Mouse (Mus musculus) megakaryocyte, embryonic 14.5 days (primary cell): ENCODE data around the gene Samd8. TPM values are rescaled to one million over a fixed set of nuclear protein-coding genes. Genes with fewer than 3 reads are reported as not detected.
A peak's percentile ranks its signal among the peaks of the same experiment; 100 is the strongest.

ENCODE experiments used
- H3K27me3 ChIP-seq: replicated peaks from 2 replicates; pipeline ENCODE3; 2012; ENCODE audit warnings: inconsistent platforms
- H3K36me3 ChIP-seq: replicated peaks from 2 replicates; pipeline ENCODE3; 2012; ENCODE audit warnings: low read length, inconsistent platforms, mixed read lengths
- H3K4me1 ChIP-seq: 2 replicates; pipeline ENCODE4 v1.6.1; 2012; ENCODE audit warnings: inconsistent platforms
- H3K4me3 ChIP-seq: replicated peaks from 2 replicates; pipeline ENCODE3; 2012; ENCODE audit warnings: moderate library complexity, mild to moderate bottlenecking, inconsistent platforms
- H3K9me3 ChIP-seq: 2 replicates; pipeline ENCODE4 v1.6.1; 2012; ENCODE audit warnings: inconsistent platforms
- FLI1 ChIP-seq: IDR thresholded peaks from 2 replicates; pipeline ENCODE4 v1.6.1; 2012; ENCODE audit warnings: low read length, inconsistent platforms, mixed read lengths
- GATA1 ChIP-seq: IDR thresholded peaks from 3 replicates; pipeline ENCODE4 v1.6.1; 2012; ENCODE audit warnings: mixed read lengths, low read length, inconsistent platforms, borderline replicate concordance
- polyA plus RNA-seq: library from polyadenylated mRNA; stranded (reverse); fragments of >175 nt; gene quantifications from 2 replicates; pipeline ENCODE4 v1.2.3, GENCODE M21; 2012; ENCODE audit warnings: low replicate concordance; ENCODE audit not compliant: insufficient read depth

Gene Samd8
- polyA plus RNA-seq, 1 experiment: 1.7 TPM

DNA sequence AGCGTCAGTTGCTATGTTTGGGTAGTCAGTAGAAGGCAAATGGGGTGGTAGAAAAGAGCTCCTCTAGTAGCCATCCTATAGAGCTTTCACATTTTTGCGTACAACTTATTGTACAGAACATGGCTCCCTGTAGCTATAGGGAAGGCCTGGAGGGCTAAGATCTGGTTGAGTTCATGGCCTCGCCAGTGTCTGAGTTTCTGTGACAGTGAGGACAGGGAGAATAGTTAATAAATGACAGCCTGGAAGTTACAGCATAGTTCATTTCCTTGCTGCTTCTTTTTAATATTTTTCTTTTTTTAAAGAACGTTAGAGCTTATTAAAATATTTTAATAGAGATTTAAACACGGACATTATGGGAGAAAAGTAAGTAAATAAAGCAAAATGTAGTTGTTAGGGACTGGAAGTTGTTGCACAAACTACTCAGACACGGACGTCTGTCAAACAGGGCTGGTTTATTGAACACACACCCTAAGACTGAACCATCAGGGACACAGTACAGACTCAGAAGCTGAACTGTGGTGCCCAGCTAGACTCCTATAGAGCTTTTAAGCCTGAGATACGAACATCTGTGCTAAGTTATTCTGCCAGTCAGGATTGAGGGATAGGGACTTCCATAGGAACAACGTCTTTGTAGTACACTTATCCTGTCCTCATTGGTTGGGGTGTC lies 40.4 kb downstream of the Samd8 start:
- TF ChIP-seq GATA1 (no peak), FLI1 (no peak)
- H3K4me3 ChIP-seq: no peak overlapping the region
- H3K9me3 ChIP-seq: no peaks in the 10 kb centered on the region
- H3K4me1 ChIP-seq: peaks cover 3% of the 10 kb centered on the region; the same call in 1 of the 2 replicates
- H3K36me3 ChIP-seq: peaks cover 49% of the 10 kb centered on the region
- no peaks in the 10 kb centered on the region for H3K27me3 ChIP-seq

DNA sequence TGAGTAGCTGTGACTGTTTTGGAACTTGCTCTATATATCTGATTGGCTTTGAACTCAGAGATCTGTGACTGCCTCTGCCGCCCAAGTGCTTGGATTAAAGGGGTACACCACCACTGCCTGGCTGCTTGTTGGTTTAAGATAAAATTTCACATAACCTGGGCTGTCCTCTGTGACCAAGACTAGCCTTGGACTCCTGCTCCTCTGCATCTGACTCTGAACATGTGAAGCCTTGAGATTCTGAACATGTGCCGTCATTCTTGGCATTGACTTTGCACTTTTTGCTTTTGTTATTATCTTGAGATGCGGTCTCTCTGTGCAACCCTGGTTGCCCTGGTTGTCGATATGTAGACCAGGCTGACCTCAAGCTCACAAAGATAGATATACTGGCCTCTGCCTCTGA lies 41.4 kb downstream of the Samd8 start:
- peaks cover 46% of the 10 kb centered on the region for H3K36me3 ChIP-seq
- TF ChIP-seq FLI1: no peak
- no peak for TF ChIP-seq GATA1

DNA sequence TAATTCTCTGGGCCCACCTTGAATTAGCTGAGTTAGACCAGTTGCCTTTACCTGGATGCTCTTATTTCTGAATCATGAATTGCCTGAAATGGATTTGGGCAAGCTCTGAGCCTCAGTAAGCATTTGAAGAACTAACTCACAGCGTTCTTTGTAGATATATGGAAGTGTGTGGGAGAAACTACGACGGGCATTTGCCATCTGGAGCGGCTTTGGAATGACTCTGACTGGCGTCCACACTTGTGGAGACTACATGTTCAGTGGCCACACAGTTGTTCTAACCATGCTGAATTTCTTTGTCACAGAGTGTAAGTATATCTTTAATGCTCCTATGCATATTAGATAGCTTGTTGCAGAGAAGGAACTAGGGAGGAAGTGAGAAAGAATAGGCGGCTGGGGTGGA lies 41.9 kb downstream of the Samd8 start:
- Histone ChIP-seq H3K4me3 (no peak overlapping the region), H3K27me3 (no peaks in the 10 kb centered on the region), H3K9me3 (no peaks in the 10 kb centered on the region), H3K4me1 (no peaks in the 10 kb centered on the region; the same call in 1 of the 2 replicates), H3K36me3 (peaks cover 45% of the 10 kb centered on the region)
- TF ChIP-seq FLI1 (no peak), GATA1 (no peak)

More for the DNA sequence above, 41.4 kb downstream of the Samd8 start:
- no peaks in the 10 kb centered on the region for H3K27me3 ChIP-seq
- H3K4me1 ChIP-seq: peaks cover under 1% of the 10 kb centered on the region; the same call in 1 of the 2 replicates
- H3K4me3 ChIP-seq: no peak overlapping the region
- H3K9me3 ChIP-seq: no peaks in the 10 kb centered on the region

DNA sequence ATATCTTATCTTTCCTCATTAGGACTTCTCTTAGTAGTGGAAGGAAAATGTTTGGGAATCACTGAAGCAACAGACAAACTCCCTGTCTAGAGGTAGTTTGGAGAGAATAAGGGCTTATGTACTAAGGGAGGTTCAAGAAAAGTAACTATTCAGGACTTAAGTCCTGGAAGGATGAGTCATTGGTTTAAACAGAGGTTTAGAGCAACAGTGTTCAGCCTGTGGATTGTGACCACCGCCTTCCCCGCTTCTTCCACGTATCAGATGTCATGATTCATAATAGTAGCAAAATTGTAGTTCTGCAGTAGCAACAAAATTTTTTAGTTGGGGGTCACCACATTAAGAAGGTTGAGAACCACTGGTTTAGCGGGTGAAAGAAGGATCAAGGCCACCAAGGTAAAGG lies 50.3 kb downstream of the Samd8 start:
- peaks cover 6% of the 10 kb centered on the region for H3K4me1 ChIP-seq
- no peaks in the 10 kb centered on the region for H3K9me3 ChIP-seq
- peaks cover 7% of the 10 kb centered on the region for H3K36me3 ChIP-seq
- no peak overlapping the region for H3K4me3 ChIP-seq
- H3K27me3 ChIP-seq: no peaks in the 10 kb centered on the region
- TF ChIP-seq FLI1: no peak
- no peak for TF ChIP-seq GATA1

DNA sequence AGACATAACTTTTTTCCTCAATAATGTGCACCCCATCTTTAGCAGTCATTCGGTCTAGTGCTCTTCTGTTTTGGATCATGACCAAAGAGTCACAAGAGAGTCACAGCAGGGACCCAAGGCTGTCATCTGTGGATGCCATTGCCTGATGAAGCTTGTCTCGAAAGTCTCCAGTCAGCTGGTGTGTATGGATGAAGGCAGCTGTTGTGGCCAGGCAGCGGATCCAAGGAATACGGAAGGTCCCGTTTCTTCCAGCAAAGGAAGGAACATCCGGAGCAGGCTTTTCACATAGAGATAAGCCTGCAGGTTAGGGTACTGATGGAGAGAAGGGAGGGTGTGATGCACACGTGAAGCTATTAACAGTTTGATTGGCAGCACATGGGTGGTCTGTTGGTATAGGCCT lies 51.3 kb downstream of the Samd8 start:
- Histone ChIP-seq H3K27me3 (no peaks in the 10 kb centered on the region), H3K4me3 (no peak overlapping the region), H3K4me1 (peaks cover 9% of the 10 kb centered on the region), H3K9me3 (no peaks in the 10 kb centered on the region), H3K36me3 (peaks cover 7% of the 10 kb centered on the region)
- TF ChIP-seq FLI1 (no peak), GATA1 (no peak)

DNA sequence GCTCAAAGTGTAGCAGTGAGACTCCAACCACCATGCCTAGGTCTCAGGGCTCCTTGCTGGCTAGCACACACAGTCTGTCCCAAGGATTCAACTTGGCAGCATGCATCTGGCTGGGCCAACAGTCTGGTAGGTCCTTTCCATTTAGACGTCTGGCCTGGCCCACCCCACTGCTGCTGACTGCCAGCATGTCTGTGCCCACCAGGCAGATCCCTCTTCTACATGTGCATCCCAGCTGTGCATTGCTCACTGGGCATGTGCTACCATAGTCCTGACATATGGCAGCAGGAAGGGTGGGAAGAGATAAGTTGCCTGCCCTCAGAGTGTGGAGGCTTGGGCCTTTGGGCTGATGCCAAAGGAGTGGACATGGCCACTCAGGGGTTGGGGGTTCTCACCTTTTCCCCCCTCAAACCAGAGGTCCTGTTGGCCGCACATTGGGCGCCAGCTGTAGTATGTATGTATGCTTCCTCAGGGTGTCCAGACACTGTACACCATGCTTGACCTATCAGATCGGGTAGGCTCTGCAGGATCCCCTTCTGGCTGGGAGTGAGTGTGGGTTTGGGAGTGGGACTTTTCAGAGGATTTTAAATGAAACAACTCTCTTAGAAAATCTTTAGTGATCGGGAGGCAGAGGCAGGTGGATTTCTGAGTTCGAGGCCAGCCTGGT lies 52.3 kb downstream of the Samd8 start:
- H3K4me3 ChIP-seq: peak overlapping the region; percentile 9
- H3K36me3 ChIP-seq: peaks cover 7% of the 10 kb centered on the region
- H3K4me1 ChIP-seq: peaks cover 17% of the 10 kb centered on the region
- H3K9me3 ChIP-seq: no peaks in the 10 kb centered on the region
- TF ChIP-seq GATA1 (no peak), FLI1 (no peak)
- H3K27me3 ChIP-seq: no peaks in the 10 kb centered on the region

DNA sequence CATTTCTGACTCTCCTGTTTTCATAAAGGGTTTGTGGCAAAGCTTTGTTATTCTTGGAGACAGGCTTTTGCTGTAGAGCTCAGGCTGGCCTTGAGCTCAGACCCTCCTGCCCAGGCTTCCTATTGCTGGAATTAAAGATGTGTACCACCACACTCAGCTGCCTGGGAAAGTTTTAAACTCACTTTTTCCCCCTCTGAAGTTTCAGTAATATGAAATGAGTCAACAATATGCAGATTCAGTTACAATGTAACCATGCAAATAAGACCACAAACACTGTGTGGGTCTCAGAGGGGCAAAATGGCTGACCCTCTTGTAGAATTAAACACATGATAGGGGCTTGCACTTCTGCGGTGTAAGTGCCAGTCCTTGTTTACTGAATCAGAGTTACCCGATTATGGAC lies 55.9 kb downstream of the Samd8 start:
- Histone ChIP-seq H3K4me1 (peaks cover 21% of the 10 kb centered on the region), H3K27me3 (no peaks in the 10 kb centered on the region), H3K9me3 (no peaks in the 10 kb centered on the region), H3K4me3 (no peak overlapping the region), H3K36me3 (peaks cover 4% of the 10 kb centered on the region)
- no peak for TF ChIP-seq FLI1
- no peak for TF ChIP-seq GATA1

DNA sequence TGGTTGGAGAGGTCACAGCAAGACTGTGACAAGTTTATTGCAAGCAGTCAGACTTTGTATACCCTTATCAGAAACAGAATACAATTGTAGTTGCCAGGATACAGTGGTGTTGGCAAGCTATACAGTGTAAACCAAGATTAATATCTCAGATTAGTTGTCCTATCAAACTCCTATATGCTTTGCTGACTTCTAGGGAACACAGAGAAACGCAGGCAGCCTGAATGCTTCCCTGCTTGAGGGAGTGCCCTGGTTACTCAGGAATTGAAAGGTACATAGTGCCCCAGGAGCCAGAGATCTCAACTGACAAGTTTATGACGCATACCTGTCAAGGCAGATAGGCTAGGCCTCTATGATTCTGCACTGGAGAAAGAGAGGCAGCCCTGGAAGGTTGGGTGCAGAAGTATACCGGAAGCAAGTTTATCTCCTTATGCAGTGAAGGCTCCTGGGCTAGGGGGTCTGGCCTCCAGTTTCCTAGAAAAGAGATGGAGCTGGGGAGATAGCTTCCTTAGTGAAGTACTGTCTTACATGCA lies 56.4 kb downstream of the Samd8 start:
- peaks cover 26% of the 10 kb centered on the region for H3K4me1 ChIP-seq
- TF ChIP-seq FLI1 (no peak), GATA1 (no peak)

DNA sequence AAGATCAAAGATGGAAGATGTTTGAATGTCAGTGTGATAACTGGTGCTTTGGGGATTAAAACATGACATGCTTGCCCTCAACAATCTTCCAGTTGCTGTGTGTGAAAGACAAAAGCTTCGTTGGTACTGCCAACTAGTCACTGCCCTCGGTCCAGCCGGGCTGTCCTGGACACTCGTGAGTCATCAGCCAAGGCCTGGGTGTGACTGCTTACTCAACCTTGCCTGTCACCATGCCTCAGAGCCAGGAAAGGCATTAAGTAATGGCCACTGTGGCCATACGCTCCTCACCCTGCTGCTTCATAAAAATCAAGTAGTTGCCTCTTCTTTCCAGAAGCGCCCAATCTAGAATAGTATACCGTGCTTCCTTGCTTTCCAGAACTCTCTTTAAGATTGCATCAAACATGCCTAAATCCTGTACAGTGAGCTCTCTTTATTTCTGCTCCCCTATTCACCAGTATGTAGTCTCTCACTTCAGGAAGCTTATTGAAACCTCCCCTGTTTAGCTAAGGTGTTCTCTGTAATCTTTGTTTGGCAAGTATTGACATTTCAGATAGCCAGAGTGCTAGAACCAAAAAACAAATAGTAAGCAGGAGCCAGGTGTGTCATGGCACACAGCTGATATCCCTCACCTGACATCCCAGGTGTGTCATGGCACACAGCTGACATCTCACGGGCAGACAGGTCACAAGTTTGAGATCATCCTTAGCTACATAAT lies 58.0 kb downstream of the Samd8 start:
- Histone ChIP-seq H3K4me1 (peaks cover 35% of the 10 kb centered on the region), H3K4me3 (no peak overlapping the region), H3K27me3 (no peaks in the 10 kb centered on the region), H3K36me3 (no peaks in the 10 kb centered on the region), H3K9me3 (no peaks in the 10 kb centered on the region)
- no peak for TF ChIP-seq GATA1

More for the DNA sequence above, 56.4 kb downstream of the Samd8 start:
- Histone ChIP-seq H3K27me3 (no peaks in the 10 kb centered on the region), H3K9me3 (no peaks in the 10 kb centered on the region), H3K36me3 (peaks cover 4% of the 10 kb centered on the region), H3K4me3 (no peak overlapping the region)
